Mouse (Mus musculus): ENCODE measurements at regions not wholly inside any gene's neighbourhood (a gene's known extent, or its start where the extent isn't known, plus 50 kb on each side); places are given as distances from the start of the nearest gene placed in this dataset.

DNA sequence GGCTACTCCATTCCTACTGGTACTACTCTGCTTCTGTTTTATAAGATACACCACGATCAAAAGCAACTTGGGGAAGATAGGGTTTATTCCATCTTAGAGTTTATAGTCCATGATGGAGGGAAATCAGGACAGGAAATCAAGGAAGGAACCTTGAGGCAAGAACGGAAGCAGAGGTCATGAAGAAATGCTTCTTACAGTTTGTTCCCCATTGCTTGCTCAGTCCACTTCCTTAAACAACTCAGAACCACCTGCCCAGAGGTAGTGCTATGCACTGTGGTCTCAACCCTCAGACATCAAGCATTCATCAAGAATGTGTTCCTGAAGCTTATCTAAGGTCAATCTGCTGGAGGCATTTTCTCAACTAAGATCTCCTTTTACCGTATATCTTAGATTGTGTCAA is 189.8 kb downstream of the Lmo4 start:
- TF ChIP-seq CTCF (conservative IDR thresholded peaks at IDR 0.05; ENCODE audit: insufficient read depth, insufficient read length, low read depth, low read length) (no peak), POLR2A (IDR thresholded peaks at IDR 0.05; ENCODE audit: low read depth, low read length) (no peak)

Measured in kidney, adult 2 months (tissue).